Mouse (Mus musculus): ENCODE measurements around the gene Cdhr3.
"Not testable (repeated sequence)": the region's sequence is repeated elsewhere in the genome, so short reads cannot be mapped to it uniquely, and the experiment has no call there.

The Cdhr3 gene

GRCm38 (mm10) chr12:33076309-33076708 is 16.4 kb downstream of the Cdhr3 start:
- DNase-seq (ENCODE audit: low spot score in 2 of 2), result no peak

DNA sequence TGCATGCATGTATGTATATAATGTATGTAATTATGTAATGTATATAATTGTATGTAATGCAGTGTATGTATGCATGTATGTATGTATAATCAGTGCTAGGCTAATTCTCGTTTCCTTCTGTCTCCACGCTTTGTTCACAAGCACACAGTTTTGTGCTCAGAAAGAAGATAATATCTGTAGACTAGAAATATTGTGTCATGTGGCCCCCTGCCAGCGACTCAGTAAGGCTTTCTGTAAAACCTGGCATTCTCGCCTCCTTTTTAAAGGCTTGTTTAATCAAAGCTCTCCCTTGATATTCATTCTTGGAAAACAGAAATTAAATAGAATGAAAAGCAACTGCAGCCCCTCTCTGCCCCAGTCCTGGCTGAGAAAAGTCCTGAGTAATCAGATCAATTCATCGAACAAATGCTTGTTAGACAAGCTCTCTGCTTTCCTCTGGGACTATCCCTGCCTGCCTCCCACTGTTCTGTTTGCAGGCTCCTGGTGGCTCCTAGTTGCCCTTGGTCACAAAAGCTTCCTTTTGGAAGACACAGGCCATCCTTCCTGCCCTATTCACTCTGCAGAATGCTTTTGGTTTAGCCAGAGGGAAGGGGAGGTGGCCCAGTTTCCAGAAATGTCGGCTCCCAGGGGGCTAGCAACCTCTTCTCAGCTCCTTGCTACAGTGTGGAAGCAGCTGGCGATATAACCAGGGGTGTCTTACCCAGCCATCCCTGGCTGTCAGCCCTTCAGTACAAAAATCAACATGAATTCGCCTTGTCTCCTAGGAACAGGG is 20.6 kb downstream of the Cdhr3 start:
- DNase-seq (ENCODE audit: low spot score in 2 of 2), result no peak

DNA sequence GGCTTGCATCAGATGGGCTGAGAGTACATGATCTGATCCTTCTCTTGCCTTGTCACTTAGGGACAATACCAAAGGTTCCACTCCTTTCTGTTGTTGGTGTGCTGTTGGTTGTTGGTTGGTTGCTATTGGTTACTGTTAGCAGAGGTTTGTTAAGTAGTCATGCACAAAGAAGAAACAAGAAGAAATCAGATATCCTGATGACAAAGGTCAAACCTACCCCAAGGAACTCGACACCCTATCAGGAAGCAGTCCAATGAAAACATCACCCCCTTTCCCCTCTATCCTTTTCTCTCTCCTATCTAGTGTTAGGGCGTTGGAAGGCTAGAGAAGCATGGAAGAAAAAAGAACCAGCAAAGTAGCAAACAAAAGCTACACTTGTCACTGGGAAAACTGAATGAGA is 23.7 kb downstream of the Cdhr3 start:
- no peak for DNase-seq (ENCODE audit: low spot score in 2 of 2)

DNA sequence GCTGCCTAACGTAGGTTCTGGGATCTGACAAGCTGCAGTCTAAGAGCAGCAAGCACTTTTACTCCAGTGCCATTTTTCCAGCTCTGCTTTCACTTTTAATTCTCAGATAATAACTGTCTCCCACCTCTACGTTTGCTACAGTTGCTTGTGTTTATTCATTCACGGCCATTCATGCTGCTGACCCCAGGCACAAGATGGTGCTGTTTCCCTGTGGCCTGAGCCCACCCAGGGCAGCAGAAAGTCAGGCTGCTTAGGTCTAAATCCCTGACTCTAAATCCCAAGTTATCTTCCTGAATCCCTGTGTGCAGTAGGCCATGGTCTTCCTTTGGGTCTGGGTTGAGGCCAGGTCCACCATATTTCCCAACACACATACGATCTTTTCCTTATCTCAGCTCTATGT is 26.3 kb downstream of the Cdhr3 start:
- no peak for DNase-seq (ENCODE audit: low spot score in 2 of 2)

DNA sequence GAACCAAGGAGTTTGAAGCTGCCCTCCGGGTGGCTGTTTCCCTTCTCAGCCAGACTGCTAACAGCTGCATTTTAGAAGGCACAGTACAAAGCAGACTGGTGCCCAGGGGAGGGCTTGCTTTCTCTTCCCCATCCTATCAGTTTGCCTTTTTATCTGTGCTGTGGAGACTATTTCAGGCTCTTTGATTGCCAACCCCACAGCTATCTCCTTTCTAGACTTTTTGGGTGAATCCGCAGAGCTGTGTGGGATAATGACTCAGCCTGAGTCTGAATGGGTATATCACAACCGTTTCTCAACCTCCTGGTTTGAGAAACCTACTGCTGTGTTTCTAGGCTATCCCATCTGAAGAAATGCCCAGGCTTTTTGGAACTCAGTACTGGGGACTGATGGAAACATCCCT is 27.5 kb downstream of the Cdhr3 start:
- no peak for DNase-seq (ENCODE audit: low spot score in 2 of 2)

DNA sequence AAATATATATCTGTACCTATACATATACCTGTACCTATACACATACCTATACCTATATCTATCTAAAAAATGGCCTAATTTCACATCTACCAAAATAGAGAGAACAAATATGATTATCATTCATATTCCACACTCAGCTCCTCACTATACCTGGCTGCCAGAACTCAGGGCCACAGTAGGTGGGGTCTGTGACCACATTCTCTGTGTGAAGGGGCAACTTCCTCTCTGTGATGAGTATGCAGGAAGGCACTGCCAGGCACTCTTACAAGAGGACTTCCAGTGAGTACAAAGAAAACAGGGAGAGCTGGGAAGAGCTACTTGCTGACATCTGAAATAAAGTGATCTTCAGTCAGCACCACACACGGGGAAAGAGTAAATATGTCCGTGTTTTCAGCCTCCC is 28.4 kb downstream of the Cdhr3 start:
- DNase-seq (ENCODE audit: low spot score in 2 of 2), result no peak

- no peak for DNase-seq (ENCODE audit: low spot score in 2 of 2)
These were observed 29.4 kb downstream of the Cdhr3 start for GRCm38 (mm10) chr12:33063250-33063649.

GRCm38 (mm10) chr12:33062379-33062778 is 30.3 kb downstream of the Cdhr3 start:
- DNase-seq (ENCODE audit: low spot score in 2 of 2), result not testable (repeated sequence)

DNA sequence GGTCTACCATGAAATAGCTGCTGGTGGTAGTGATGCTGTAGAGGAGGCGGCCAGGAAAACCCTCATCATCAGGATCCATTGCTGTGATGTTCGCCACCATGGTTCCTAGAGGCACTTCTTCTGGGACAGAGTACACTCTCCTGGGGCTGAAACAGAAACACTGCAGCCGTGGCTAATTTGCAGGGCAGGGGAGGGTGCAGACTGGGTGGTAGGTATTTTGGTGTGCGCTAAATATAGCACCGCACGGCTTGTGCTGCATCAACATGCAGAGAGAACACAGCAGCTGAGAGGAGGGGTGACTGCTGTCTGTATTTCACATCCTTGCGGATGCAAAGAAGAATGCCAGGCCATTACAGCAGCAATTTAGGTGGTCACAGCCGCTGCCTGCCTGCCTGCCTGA is 31.0 kb downstream of the Cdhr3 start:
- DNase-seq (ENCODE audit: low spot score in 2 of 2), result peak in 1 of 2 experiments; percentile 41

DNA sequence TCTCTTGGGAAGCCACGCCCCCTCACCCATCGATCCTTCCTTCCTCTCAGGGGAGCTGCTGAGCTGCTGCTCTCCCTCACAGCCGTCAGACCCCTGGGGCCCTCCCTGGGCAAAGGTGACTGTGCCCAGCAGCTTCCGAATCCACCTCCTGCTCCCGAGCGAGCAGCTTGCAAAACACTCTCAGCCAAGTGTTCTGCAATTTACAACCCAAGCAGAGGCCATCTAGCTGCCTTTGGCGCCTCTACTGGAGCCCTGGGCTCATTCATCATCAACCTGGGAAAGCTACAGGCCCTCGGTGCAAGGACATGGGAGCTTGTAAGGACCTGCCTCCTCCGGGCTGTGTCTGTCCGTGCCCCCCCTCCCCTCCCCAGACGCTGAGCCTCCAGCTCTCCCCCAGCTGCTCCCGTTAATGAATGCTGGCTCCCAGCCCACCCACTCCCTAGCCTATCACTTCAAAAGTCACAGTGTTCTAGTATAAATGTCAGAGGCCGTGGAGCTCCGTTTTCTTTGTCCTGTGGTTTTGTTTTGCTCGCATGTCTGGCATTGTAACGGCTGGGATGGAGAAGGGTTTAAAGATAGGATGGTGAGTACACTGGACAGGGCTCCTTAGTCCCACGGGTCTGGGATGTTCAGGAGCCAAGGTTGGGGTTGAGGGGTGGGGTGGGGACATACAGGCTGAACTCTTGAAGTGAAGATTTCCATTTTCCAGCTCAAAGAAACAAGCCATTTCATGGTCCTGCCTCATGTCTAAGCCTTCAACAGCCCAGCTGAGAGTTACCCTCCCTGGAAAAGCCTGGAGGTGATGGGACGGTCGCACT is 35.2 kb downstream of the Cdhr3 start:
- DNase-seq (ENCODE audit: low spot score in 2 of 2), result no peak

DNA sequence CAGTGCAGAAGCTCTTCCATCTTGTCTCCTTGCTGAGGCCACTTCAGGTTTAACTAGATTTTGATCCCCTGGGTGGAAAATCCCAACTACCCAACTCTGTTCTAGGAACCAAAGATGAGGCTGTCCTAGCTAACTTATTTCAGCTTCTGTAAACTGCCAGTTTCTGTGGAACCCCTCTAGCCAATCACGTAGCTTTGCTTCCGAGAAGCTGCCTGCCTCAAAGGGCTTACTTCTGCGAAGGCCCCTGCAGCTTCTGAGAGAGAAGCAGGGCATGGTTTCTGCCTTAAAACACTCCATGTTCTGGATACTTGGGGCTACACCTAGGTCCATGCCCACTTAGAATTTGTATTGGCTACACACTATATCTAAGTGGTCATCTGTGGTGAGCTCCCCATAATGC is 36.1 kb downstream of the Cdhr3 start:
- DNase-seq (ENCODE audit: low spot score in 2 of 2), result no peak

DNA sequence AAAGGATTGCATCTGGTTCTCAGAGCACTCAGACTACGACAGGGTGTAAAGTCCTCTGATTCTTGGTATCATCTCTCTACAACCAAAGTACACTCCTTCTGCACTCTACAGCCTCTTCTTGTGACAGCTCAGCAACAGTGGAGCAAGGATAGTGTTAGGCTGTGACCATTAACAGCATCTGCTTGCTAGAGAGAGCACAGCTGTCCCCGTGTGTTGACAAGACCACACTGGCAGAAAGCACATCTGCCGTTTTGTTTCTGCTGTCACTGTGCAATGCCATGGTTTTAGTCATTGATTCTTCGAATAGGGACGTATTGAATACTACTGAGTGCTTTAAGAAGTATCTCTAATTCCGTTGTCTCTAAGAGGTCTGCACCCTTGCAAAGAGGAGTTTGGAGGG is 36.6 kb downstream of the Cdhr3 start:
- DNase-seq (ENCODE audit: low spot score in 2 of 2), result no peak

GRCm38 (mm10) chr12:33053746-33054145 is 38.9 kb downstream of the Cdhr3 start:
- DNase-seq (ENCODE audit: low spot score in 2 of 2), result no peak

DNA sequence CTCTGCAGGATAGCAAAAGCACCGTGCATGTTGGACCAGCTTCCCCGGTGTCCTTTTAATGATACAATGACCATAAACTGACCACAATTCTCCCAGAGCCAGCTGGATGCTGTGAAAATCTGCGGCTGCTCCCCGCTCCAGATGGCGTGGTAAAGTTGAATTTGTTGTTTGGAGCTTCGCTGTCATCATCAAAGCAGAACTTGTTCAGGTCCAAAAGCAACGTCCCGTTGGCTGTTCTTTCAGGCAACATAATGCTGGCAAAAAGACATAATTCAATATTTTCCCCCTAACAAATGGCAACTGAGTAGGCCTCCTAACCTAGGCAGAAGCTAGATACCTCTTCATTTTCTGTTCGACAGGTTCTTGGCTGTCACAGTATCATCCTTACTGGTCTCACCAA is 39.4 kb downstream of the Cdhr3 start:
- no peak for DNase-seq (ENCODE audit: low spot score in 2 of 2)

- DNase-seq (ENCODE audit: low spot score in 2 of 2), result no peak
These were observed 44.3 kb downstream of the Cdhr3 start for GRCm38 (mm10) chr12:33048391-33048790.

- no peak for DNase-seq (ENCODE audit: low spot score in 2 of 2)
These were observed 46.2 kb downstream of the Cdhr3 start for GRCm38 (mm10) chr12:33046434-33046833.

DNA sequence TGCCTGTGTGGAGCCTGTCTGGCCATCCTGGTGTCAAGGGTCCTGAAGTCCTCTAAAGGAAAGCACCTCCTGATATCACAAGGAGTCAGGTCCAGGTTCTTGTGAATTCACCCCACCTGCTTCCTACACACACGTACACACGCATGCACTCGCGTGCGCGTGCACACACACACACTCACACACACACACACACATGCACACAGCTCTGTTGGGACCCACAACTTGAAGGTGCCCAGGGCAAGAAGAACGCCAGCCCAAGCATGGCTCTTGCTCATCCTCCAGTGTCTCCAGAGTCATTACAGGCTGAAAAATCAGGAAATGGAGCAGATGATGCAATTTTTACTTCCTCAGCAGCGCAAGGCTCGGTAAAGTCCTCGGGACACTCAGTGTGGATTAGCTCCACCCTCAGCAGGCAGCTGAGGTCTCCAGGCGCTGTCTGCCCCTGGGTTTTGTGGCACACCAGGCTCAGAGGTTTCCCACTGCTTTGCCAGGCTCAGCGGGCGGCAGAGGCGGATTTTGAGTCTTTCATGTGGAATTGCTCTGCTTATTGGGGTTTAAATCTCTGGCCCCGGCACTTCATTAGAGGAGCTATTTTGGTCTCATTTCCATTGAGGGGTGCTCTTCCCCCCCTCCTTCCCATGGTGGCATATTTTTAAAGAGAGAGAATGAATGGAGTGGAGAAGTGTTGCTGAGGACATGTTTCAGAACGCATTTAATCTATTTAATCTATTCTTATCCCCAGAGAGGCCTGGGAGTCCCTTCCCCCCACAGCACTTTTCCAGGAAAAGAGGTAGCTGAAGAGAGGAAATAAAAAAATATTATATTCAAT is 46.9 kb downstream of the Cdhr3 start:
- no peak for DNase-seq (ENCODE audit: low spot score in 2 of 2)

DNA sequence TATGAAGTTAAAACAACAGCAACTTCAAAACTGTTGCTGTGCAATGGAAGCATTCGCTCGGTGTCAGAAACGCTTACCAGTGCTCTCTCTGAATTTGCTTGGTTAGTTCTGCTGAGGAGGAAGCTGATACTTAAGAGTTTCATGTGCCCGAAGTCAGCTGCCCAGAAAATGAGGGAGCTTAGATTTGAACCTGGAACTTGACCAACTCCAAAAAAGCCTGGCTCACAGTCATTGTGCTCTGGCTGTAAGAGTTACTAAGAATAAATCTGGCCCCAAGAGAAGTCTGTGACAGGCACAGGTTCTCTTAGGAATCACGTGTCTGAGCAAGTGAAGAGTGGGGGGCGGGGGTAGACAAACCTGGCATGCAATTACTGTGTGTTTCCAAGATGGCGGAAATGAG is 51.2 kb downstream of the Cdhr3 start:
- DNase-seq (ENCODE audit: low spot score in 2 of 2), result no peak

- no peak for DNase-seq (ENCODE audit: low spot score in 2 of 2)
These were observed 51.9 kb downstream of the Cdhr3 start for GRCm38 (mm10) chr12:33040811-33041210.

- DNase-seq (ENCODE audit: low spot score in 2 of 2), result no peak
These were observed 54.0 kb downstream of the Cdhr3 start for GRCm38 (mm10) chr12:33038676-33039075.

DNA sequence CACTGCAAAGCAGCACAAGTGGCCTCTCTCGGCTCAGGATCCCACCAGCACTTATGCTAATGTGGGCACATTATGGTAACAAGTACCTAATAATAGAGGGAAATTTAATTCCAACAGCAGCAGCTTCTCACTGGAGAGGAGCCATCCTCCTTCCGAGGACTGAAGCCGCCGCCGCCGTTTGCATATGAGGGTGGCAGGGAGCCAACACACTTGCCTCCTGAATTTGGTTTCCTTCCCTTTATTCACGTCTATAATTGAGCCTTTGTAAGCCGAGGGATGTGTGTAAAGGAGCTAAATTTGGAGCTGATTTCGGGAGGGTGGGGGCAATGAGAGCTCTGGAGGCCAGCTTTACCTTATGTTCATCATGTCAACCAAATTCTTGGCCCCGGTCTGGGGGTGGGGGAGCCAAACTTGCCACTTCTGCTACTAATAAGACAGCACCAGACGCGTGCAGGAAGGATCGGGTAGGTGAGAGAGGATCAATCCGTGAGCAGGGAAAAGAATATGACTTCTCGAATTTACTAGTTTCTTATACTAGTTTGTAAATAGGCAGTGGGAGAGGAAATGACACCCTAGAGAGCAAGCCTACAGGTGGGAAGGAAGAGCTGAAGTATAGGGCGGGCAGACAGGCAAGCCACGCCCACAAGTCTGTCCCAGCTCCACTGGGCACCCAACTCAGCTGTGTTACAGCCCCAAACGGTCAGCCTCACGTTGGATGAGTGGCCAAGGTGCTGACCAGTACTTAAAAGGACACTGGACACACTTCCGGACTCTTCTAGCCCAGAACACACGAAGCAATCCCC is 56.8 kb downstream of the Cdhr3 start:
- peak; percentile 80 to 82 for DNase-seq (ENCODE audit: low spot score in 2 of 2)

Data from frontal cortex, postnatal 10 days (tissue).